Mouse (Mus musculus) heart, embryonic 16.5 days (tissue): ENCODE results near the gene Rptor. TPM values are rescaled to one million over a fixed set of nuclear protein-coding genes. Genes with fewer than 3 reads are reported as not detected.

Source experiments
- ATAC-seq: fragments of 200-750 bp; cut with Nextera tagmentation; replicated peaks from 2 replicates; pipeline ENCODE4 v1.8.0; 2017; ENCODE audit warnings: moderate number of reproducible peaks; ENCODE audit not compliant: insufficient read depth, low FRiP score; ENCODE audit errors: extremely low read depth
- H3K27ac ChIP-seq: fragments of 300-500 bp; sonication (generic); 2 replicates; pipeline ENCODE4 v1.5.1; 2014; ENCODE audit warnings: mild to moderate bottlenecking, low read length, control low read depth, moderate library complexity
- H3K27me3 ChIP-seq: fragments of 300-500 bp; sonication (generic); 2 replicates; pipeline ENCODE4 v1.6.1; 2014; ENCODE audit warnings: low read length, mixed read lengths; ENCODE audit not compliant: control insufficient read depth, insufficient read depth
- H3K36me3 ChIP-seq: fragments of 300-500 bp; sonication (generic); 2 replicates; pipeline ENCODE4 v1.6.1; 2014; ENCODE audit not compliant: control insufficient read depth, insufficient read depth
- H3K4me1 ChIP-seq: fragments of 300-500 bp; sonication (generic); 2 replicates; pipeline ENCODE4 v1.6.1; 2014; ENCODE audit warnings: low read length, mixed read lengths; ENCODE audit not compliant: control insufficient read depth, insufficient read depth
- H3K4me2 ChIP-seq: fragments of 300-500 bp; sonication (generic); 2 replicates; pipeline ENCODE4 v1.6.1; 2014; ENCODE audit warnings: low read depth, mild to moderate bottlenecking, control low read depth, low read length
- H3K4me3 ChIP-seq: fragments of 300-500 bp; sonication (generic); 2 replicates; pipeline ENCODE4 v1.5.1; 2014; ENCODE audit warnings: mild to moderate bottlenecking, control low read depth, low read length
- H3K9ac ChIP-seq: fragments of 300-500 bp; sonication (generic); 2 replicates; pipeline ENCODE4 v1.6.1; 2014; ENCODE audit warnings: low read length, control low read depth
- H3K9me3 ChIP-seq: fragments of 300-500 bp; sonication (generic); replicated peaks from 2 replicates; pipeline ENCODE4 v1.6.1; 2016; ENCODE audit warnings: low read length; ENCODE audit not compliant: control insufficient read depth
- WGBS: fragments of 180-500 bp; shearing (Covaris S2); extraction: QIAGEN DNeasy Blood & Tissue Kit; methylation state at CpG from one replicate; pipeline ENCODE4 v1.1.7; 2014; 5-methylcytosine and 5-hydroxymethylcytosine counted together
- polyA plus RNA-seq: library from polyadenylated mRNA; unstranded; fragments of >200 nt; fragmentation: Nextera tagmentation; extraction: Ambion mirVana; gene quantifications from 2 replicates; pipeline ENCODE4 v1.2.1, GENCODE M21; 2015

Rptor gene
- 7.0 and 7.7 TPM in 2 replicates for polyA plus RNA-seq

GRCm38 (mm10) chr11:119602763-119603526 is at the start of gene Rptor:
Rptor (plus strand) TSS chr11:119602905.
- ATAC-seq, result peak; percentile 98
- H3K9ac ChIP-seq, result peak within 1 kb of the TSS; percentile 99
- H3K4me3 ChIP-seq, result peak within 1 kb of the TSS; percentile 100
- peaks cover 10% of the 10 kb centered on the region for H3K4me1 ChIP-seq
- H3K27me3 ChIP-seq, result no peaks in the 10 kb centered on the region
- H3K27ac ChIP-seq, result peak within 1 kb of the TSS; percentile 88
- WGBS, result under 1% methylated on average over 63 of the region's 63 CpGs
- H3K9me3 ChIP-seq, result no peaks in the 10 kb centered on the region
- H3K4me2 ChIP-seq, result peak within 1 kb of the TSS; percentile 93
- 0 out of 2 replicates have a peak, but pooled peaks cover 5% of the 10 kb centered on the region for H3K36me3 ChIP-seq

GRCm38 (mm10) chr11:119554706-119555105 is 48.0 kb upstream of the Rptor start:
- H3K9ac ChIP-seq, result no peak overlapping the region
- H3K27ac ChIP-seq, result no peak overlapping the region
- peaks cover 36% of the 10 kb centered on the region for H3K27me3 ChIP-seq
- H3K9me3 ChIP-seq, result no peaks in the 10 kb centered on the region
- ATAC-seq, result no peak
- H3K4me2 ChIP-seq, result no peak overlapping the region
- H3K36me3 ChIP-seq, result no peaks in the 10 kb centered on the region
- 71% methylated on average over 7 of the region's 7 CpGs for WGBS
- peaks cover 3% of the 10 kb centered on the region for H3K4me1 ChIP-seq
- no peak overlapping the region for H3K4me3 ChIP-seq

DNA sequence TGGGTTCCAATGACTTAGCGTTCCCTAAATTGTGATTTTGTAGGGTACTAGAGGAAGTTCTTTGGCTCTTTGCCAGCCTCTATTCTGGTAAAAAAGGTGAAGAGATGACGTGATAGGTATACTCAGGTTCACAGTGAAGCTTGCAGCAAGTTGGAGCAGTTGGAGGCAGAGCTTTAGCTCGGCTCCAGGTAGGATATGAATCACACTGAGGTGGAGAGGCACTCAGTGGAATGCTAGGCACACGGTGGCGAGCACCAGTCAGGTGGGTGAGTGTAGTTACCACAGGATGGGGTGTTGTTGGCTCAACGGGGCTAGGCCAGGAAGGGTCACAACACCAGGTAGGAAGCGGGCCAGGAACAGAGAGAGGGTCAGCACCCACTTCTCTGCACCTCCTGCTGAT is 47.5 kb upstream of the Rptor start:
- no peak overlapping the region for H3K27ac ChIP-seq
- H3K36me3 ChIP-seq, result no peaks in the 10 kb centered on the region
- ATAC-seq, result no peak
- peaks cover 39% of the 10 kb centered on the region for H3K27me3 ChIP-seq
- WGBS, result 69% methylated on average over 7 of the region's 7 CpGs
- peaks cover 3% of the 10 kb centered on the region for H3K4me1 ChIP-seq
- no peak overlapping the region for H3K4me2 ChIP-seq
- no peak overlapping the region for H3K9ac ChIP-seq
- no peaks in the 10 kb centered on the region for H3K9me3 ChIP-seq
- H3K4me3 ChIP-seq, result no peak overlapping the region

DNA sequence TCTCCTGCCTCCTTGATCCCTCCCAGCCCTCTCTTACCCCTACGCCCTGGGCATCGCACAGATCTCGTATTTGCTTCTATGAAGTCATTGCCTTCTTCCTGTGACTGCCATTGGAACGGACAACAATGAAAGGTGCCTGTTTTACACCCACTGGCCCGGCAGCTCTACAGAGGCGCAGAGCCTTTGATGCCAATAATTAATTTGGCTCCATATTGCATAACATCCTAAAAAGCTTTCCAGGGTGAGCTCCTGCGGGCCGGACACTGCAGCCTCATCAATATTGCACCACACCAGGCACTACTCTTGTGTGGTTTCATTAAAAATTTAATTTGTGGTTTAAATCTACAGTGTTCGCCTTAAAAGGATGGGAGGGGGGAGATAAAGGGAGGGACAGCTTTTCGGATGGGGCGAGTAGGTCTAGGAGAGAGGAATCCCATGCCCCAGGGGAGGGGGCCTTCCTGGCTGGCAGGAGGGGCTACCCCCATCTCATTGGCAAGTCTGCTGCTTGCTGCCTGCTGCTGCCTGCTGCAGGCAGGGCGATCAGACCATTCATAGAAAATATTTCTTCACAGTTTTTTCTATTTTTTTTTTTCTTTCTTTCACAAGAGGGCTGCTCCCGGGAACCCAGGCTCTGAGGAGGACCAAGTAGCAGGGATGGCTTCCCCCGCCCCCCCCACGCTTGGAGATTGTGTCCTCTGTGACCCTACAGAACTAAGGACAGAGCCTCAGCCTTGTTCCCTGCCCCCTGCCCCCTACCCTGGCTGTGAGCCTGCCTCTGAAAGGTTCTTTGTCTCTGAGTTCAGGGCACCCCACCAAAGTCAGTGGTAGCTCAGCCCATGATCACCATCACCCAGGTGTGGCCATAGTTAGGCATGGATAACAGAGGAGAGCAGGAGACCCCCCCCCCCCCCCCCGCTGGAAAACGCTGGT is 44.5 kb upstream of the Rptor start:
- Histone ChIP-seq H3K4me1 (peaks cover 3% of the 10 kb centered on the region), H3K4me2 (no peak overlapping the region), H3K27me3 (peaks cover 24% of the 10 kb centered on the region), H3K27ac (no peak overlapping the region), H3K9me3 (no peaks in the 10 kb centered on the region), H3K4me3 (no peak overlapping the region), H3K36me3 (no peaks in the 10 kb centered on the region), H3K9ac (no peak overlapping the region)
- no peak for ATAC-seq
- WGBS, result 41% methylated on average over 17 of the region's 17 CpGs

- peaks cover 23% of the 10 kb centered on the region for H3K27me3 ChIP-seq
- no peak overlapping the region for H3K9ac ChIP-seq
- no peak overlapping the region for H3K4me3 ChIP-seq
- ATAC-seq, result no peak; the same call in 1 of the 2 replicates
- no peaks in the 10 kb centered on the region for H3K36me3 ChIP-seq
- H3K27ac ChIP-seq, result no peak overlapping the region
- 14% methylated on average over 9 of the region's 9 CpGs for WGBS
- no peak overlapping the region for H3K4me2 ChIP-seq
- H3K4me1 ChIP-seq, result peaks cover 3% of the 10 kb centered on the region
- no peaks in the 10 kb centered on the region for H3K9me3 ChIP-seq
Observed at GRCm38 (mm10) chr11:119558870-119559610, 43.7 kb upstream of the Rptor start.

DNA sequence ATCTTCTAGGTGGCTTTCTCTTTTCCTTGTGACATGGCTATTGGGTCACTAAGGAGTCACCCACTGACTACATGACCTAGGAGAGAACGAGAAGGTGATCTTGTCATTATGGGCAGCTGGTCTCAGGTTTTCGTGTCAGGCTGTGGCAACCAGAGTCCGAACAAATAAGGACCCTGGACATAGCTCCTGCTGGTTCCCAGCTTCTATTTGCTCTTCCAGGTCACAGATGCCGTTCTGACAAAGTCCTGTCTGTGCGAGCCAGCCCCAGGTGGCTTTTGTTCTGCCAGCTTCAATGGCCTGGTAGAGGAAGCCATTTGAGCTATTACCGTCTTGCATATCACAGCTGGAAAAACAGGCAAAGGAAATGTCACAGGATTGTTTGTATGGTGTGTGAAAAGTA is 40.4 kb upstream of the Rptor start:
- no peaks in the 10 kb centered on the region for H3K36me3 ChIP-seq
- H3K4me1 ChIP-seq, result peaks cover 3% of the 10 kb centered on the region
- no peak for ATAC-seq
- 53% methylated on average over 6 of the region's 6 CpGs for WGBS
- H3K9ac ChIP-seq, result no peak overlapping the region
- no peaks in the 10 kb centered on the region for H3K9me3 ChIP-seq
- peaks cover 25% of the 10 kb centered on the region for H3K27me3 ChIP-seq
- H3K27ac ChIP-seq, result no peak overlapping the region
- H3K4me2 ChIP-seq, result no peak overlapping the region
- no peak overlapping the region for H3K4me3 ChIP-seq

DNA sequence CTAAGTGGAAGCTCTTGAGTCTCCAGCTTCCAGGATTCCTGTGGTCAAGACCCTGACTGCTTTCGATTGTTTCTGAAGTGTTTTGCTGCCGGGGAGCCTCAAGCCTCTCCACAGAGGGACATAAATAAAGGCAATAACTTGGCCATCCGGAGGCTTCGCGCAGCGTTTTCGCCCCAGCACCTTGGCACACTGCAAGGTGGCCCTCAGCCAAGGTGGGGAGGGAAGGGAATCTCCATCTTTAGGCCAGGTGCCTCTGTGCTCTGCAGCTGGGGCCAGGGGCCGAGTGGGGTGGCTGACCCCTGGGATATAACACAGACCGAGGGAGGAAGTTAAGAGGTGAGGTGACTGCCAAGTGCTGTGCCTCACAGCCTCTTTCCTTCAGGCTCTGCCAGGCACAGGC is 39.5 kb upstream of the Rptor start:
- H3K27ac ChIP-seq, result no peak overlapping the region
- H3K4me1 ChIP-seq, result peaks cover 3% of the 10 kb centered on the region
- WGBS, result 60% methylated on average over 9 of the region's 9 CpGs
- H3K9ac ChIP-seq, result no peak overlapping the region
- ATAC-seq, result no peak
- peaks cover 25% of the 10 kb centered on the region for H3K27me3 ChIP-seq
- H3K36me3 ChIP-seq, result no peaks in the 10 kb centered on the region
- no peak overlapping the region for H3K4me2 ChIP-seq
- no peaks in the 10 kb centered on the region for H3K9me3 ChIP-seq
- H3K4me3 ChIP-seq, result no peak overlapping the region

- H3K9ac ChIP-seq, result no peak overlapping the region
- no peaks in the 10 kb centered on the region for H3K36me3 ChIP-seq
- H3K4me2 ChIP-seq, result no peak overlapping the region
- H3K27ac ChIP-seq, result no peak overlapping the region
- ATAC-seq, result no peak
- H3K4me1 ChIP-seq, result no peaks in the 10 kb centered on the region
- H3K9me3 ChIP-seq, result no peaks in the 10 kb centered on the region
- H3K4me3 ChIP-seq, result no peak overlapping the region
- WGBS, result 81% methylated on average over 10 of the region's 10 CpGs
- H3K27me3 ChIP-seq, result peaks cover 22% of the 10 kb centered on the region
Observed at GRCm38 (mm10) chr11:119564383-119564782, 38.3 kb upstream of the Rptor start.
